Mouse (Mus musculus) bone marrow macrophage, adult 2 months (primary cell): ENCODE results near the gene Kank2. TPM values are rescaled to one million over a fixed set of nuclear protein-coding genes. Genes with fewer than 3 reads are reported as not detected.

Experiments
- H3K27ac ChIP-seq: 2 replicates; pipeline ENCODE4 v1.5.1; 2012; ENCODE audit warnings: low read depth, low read length; ENCODE audit not compliant: insufficient read depth
- H3K4me1 ChIP-seq: 2 replicates; pipeline ENCODE4 v1.6.1; 2012; ENCODE audit warnings: low read length; ENCODE audit not compliant: control insufficient read depth, insufficient read depth
- H3K4me3 ChIP-seq: 2 replicates; pipeline ENCODE4 v1.5.1; 2012; ENCODE audit warnings: mild to moderate bottlenecking, low read length, moderate library complexity; ENCODE audit not compliant: insufficient read depth
- CTCF ChIP-seq: IDR thresholded peaks from 2 replicates; pipeline ENCODE4 v1.5.1; 2012; ENCODE audit warnings: low read depth, mild to moderate bottlenecking, low read length, moderate library complexity
- POLR2A ChIP-seq: IDR thresholded peaks from 2 replicates; pipeline ENCODE4 v1.6.1; 2012; ENCODE audit warnings: mild to moderate bottlenecking, low read depth, low read length, borderline replicate concordance
- polyA plus RNA-seq: library from polyadenylated mRNA; stranded (reverse); fragments of >200 nt; gene quantifications from 2 replicates; pipeline ENCODE4 v1.2.4, GENCODE M21; 2012; ENCODE audit not compliant: missing spikeins, insufficient read depth, insufficient read length

Kank2 gene
- polyA plus RNA-seq, 1 experiment, result 12.3 TPM

- no peak for TF ChIP-seq CTCF
- H3K4me3 ChIP-seq, result no peak overlapping the region
- no peak overlapping the region for H3K27ac ChIP-seq
- no peaks in the 10 kb centered on the region; the same call in 1 of the 2 replicates for H3K4me1 ChIP-seq
Observed at GRCm38 (mm10) chr9:21740427-21740826, 58.1 kb downstream of the Kank2 start.

DNA sequence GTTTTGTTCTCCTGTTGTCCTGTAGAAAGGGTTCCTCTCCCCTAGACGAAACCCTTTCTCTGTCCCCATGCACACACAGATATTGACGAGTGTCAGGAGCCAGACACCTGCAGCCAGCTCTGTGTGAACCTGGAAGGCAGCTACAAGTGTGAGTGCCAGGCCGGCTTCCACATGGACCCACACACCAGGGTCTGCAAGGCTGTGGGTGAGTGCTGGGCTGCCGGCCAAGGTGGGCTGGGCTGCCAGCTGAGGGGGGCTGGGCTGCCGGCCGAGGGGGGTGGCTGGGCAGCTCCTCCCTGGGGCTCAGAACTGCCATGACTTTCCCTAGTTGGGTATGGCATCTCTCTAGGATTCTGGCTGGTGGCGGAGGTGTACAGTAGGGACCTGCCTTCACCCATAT is 59.8 kb downstream of the Kank2 start:
- Histone ChIP-seq H3K4me1 (no peaks in the 10 kb centered on the region; the same call in 1 of the 2 replicates), H3K4me3 (no peak overlapping the region), H3K27ac (no peak overlapping the region)
- TF ChIP-seq CTCF (no peak), POLR2A (no peak)

- no peak for TF ChIP-seq POLR2A
- TF ChIP-seq CTCF, result no peak
- H3K4me3 ChIP-seq, result no peak overlapping the region
- H3K4me1 ChIP-seq, result no peaks in the 10 kb centered on the region; the same call in 1 of the 2 replicates
- no peak overlapping the region for H3K27ac ChIP-seq
Observed at GRCm38 (mm10) chr9:21737188-21737587, 61.4 kb downstream of the Kank2 start.

DNA sequence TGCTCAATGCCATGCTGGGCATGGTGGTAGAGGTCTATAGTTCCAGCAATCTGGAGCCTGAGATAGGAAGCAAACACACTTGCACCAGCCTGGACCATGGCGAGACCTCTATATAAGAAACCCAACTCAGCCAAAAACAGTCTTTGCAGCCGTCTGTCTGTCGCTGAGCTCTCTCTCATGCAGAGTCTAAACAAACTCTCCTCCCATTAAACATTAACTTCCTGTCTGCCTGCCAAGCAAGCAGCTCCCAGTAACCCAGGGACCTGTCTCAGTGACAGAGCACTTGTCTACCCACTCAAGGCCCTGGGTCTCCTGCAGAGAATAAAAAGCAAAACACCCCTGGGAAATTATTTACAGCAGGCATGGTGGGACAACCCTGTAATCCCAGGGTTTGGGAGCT is 62.0 kb downstream of the Kank2 start:
- no peaks in the 10 kb centered on the region; the same call in 1 of the 2 replicates for H3K4me1 ChIP-seq
- no peak for TF ChIP-seq POLR2A
- no peak overlapping the region for H3K4me3 ChIP-seq
- H3K27ac ChIP-seq, result no peak overlapping the region

DNA sequence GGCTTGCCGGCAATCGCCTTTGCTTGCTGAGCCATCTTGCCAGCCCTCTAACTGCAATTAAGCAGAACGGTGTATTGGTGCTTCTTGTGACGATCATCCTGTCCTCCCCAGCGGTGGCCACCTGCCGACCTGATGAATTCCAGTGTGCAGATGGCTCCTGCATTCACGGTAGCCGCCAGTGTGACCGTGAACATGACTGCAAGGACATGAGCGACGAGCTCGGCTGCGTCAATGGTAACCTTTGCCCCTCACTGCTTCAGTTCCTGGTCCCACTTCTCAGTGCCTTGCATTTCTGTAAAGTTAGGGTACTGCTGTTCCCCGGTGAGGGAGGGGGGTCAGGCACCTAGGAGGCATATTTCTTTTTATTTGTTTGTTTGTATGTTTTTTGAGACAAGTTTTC is 63.4 kb downstream of the Kank2 start:
- no peak overlapping the region for H3K4me3 ChIP-seq
- TF ChIP-seq POLR2A (no peak), CTCF (no peak)
- H3K27ac ChIP-seq, result no peak overlapping the region

GRCm38 (mm10) chr9:21733989-21734388 is 64.6 kb downstream of the Kank2 start:
- no peak for TF ChIP-seq POLR2A
- TF ChIP-seq CTCF, result no peak
- H3K4me3 ChIP-seq, result no peak overlapping the region
- H3K4me1 ChIP-seq, result peaks cover 10% of the 10 kb centered on the region
- no peak overlapping the region for H3K27ac ChIP-seq

More for the DNA sequence above, 63.4 kb downstream of the Kank2 start:
- H3K4me1 ChIP-seq, result peaks cover 3% of the 10 kb centered on the region; the same call in 1 of the 2 replicates

DNA sequence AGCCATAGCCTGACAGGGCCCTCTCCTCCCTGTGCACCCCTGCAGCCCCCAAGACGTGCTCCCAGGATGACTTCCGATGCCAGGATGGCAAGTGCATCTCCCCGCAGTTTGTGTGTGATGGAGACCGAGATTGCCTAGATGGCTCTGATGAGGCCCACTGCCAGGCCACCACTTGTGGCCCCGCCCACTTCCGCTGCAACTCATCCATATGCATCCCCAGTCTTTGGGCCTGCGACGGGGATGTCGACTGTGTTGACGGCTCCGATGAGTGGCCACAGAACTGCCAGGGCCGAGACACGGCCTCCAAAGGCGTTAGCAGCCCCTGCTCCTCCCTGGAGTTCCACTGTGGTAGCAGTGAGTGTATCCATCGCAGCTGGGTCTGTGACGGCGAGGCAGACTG is 65.1 kb downstream of the Kank2 start:
- TF ChIP-seq CTCF (no peak), POLR2A (no peak)
- H3K27ac ChIP-seq, result no peak overlapping the region
- no peak overlapping the region for H3K4me3 ChIP-seq
- H3K4me1 ChIP-seq, result peaks cover 15% of the 10 kb centered on the region

DNA sequence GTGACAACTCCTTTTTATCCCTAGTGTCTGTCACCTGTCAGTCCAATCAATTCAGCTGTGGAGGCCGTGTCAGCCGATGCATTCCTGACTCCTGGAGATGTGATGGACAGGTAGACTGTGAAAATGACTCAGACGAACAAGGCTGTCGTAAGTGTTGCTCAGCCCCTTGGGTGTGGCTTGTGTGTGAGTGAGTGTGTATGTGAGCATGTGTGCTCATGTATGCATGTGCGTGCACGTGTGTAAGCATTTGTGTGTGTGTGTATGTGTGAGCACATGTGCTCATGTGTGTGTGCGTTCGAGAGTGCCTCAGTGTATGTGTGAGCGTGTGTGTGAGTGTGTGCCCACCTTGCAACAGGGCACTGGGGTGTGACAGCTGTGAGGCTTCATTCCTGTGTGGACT is 66.3 kb downstream of the Kank2 start:
- peaks cover 25% of the 10 kb centered on the region for H3K4me1 ChIP-seq
- TF ChIP-seq CTCF (no peak), POLR2A (no peak)

DNA sequence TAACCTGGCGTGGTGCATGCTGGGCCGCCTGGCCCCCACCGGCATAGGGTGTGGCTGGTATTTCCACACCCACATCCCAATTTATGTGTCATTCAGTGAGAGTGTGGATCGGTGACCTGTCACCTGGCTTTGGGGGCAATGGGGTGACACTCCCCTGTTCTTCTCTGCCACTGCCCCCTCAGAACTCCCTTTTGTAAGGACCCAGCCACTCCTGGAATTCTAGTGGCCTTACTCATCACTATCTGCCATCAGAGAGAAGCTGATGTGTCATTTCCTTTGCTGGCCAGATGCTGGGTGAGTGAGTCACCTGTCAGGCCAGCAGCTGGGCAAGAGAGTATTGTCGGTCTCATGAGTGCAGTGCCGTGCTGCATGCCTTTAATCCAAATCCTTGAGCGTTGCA is 69.3 kb downstream of the Kank2 start:
- Histone ChIP-seq H3K4me3 (peak overlapping the region; percentile 15), H3K4me1 (peaks cover 35% of the 10 kb centered on the region), H3K27ac (peak overlapping the region; percentile 60)
- TF ChIP-seq POLR2A, result no peak
- TF ChIP-seq CTCF, result no peak

More for the DNA sequence above, 66.3 kb downstream of the Kank2 start:
- no peak overlapping the region for H3K4me3 ChIP-seq
- no peak overlapping the region for H3K27ac ChIP-seq

DNA sequence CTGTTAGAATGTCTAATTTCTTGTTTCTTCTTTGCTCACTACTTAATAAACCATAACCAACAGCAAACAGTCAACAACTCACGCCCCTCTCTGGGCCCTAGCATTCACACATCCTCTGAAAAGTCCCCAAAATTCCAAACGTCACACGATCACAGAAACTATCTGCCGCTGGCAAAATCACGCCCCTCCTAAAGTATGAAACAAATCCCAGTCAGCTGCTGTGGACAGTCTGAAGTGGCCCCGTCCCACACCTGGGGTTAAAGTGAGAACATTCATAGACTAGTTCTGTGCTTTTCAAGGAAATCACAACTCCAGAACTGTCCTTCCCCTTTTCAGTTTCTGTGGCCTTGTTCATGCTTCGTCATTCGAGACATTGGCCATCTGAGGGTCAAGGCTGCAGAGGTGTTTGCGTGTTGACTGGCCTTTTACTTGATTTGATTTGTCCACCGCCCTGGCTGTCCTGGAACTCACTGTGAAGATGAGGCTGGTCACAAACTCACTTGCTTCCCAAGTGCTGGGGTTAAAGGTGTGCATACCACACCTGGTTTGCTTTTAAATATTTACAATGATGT is 70.2 kb downstream of the Kank2 start:
- Histone ChIP-seq H3K4me1 (peaks cover 35% of the 10 kb centered on the region), H3K4me3 (peak overlapping the region; percentile 5; the same call in 1 of the 2 replicates), H3K27ac (peak overlapping the region; percentile 60)
- TF ChIP-seq POLR2A (no peak), CTCF (0 out of 2 replicates have a peak, but pooled peaks have one; percentile 15)

DNA sequence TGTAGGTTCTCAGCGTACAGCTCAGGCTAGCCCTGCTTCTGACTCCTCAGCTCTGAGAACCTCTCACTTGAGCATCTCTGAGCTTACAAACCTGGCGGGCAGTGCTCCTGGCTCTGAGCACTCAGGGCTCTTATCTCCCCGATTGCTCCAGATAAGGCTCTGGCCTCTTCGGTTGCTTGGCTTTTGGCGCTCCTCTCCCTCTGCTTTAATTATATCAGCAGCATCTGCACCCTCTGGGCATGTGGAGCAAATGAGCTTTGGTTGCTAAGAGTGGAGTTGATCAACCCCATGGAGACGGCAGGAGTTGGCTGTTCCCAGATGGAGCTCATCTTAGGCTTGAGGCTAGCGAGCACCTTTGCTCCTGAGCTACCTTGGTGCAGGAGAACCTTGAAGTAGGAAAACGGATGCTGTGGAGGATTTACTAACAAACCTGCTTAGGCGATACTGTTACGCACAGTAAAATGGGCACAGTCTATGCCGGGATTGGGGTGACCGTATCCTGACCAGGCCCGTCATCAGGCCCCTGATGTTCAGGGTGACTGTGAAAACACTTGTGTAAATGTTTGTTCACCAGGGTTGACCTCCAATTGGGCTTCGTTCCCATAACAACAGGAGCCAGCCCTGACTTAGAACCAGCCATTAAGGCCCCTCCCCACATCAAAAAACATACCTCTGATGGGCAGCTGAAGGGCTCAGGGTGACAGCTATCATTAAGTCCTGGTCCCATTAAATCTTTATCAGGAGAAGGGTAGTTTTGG is 72.1 kb downstream of the Kank2 start:
- Histone ChIP-seq H3K4me1 (peaks cover 44% of the 10 kb centered on the region), H3K4me3 (peak overlapping the region; percentile 66)

More for the DNA sequence above, 72.1 kb downstream of the Kank2 start:
- TF ChIP-seq CTCF (no peak), POLR2A (no peak)
- H3K27ac ChIP-seq, result no peak overlapping the region
